Mouse (Mus musculus): ENCODE measurements around the gene B3gnt8.

B3gnt8 gene

GRCm38 (mm10) chr7:25679971-25680370, 53.5 kb downstream of the B3gnt8 start:
- in situ Hi-C loops (cut with MboI; ENCODE audit: low pct_unique_long_range_greater_than_20kb in 1 of 2, low sequenced_read_pairs in 2 of 2, unreplicated experiment in 1 of 2), result no loop called here

- in situ Hi-C loops (cut with MboI; ENCODE audit: low pct_unique_long_range_greater_than_20kb in 1 of 2, low sequenced_read_pairs in 2 of 2, unreplicated experiment in 1 of 2), result no loop called here
Observed at GRCm38 (mm10) chr7:25680514-25681258, 54.2 kb downstream of the B3gnt8 start, which contains the start of gene B9d2. TSS of gene B9d2 (plus strand) at chr7:25680780.

- in situ Hi-C loops (cut with MboI; ENCODE audit: low pct_unique_long_range_greater_than_20kb in 1 of 2, low sequenced_read_pairs in 2 of 2, unreplicated experiment in 1 of 2), result no loop called here
Observed at GRCm38 (mm10) chr7:25681341-25682231, 55.1 kb downstream of the B3gnt8 start.

- in situ Hi-C loops (cut with MboI; ENCODE audit: low pct_unique_long_range_greater_than_20kb in 1 of 2, low sequenced_read_pairs in 2 of 2, unreplicated experiment in 1 of 2), result no loop called here
Observed at GRCm38 (mm10) chr7:25683474-25684180, 57.2 kb downstream of the B3gnt8 start.

GRCm38 (mm10) chr7:25684659-25685058, 58.2 kb downstream of the B3gnt8 start:
- in situ Hi-C loops (cut with MboI; ENCODE audit: low pct_unique_long_range_greater_than_20kb in 1 of 2, low sequenced_read_pairs in 2 of 2, unreplicated experiment in 1 of 2), result no loop called here

Measured in mouse embryonic stem cell (cell line).